Mouse (Mus musculus): ENCODE results near the gene Nup155. TPM values are rescaled to one million over a fixed set of nuclear protein-coding genes. Genes with fewer than 3 reads are reported as not detected.

Nup155 gene
- polyA plus RNA-seq, 1 experiment from 2014 or later = 21.9 TPM

DNA sequence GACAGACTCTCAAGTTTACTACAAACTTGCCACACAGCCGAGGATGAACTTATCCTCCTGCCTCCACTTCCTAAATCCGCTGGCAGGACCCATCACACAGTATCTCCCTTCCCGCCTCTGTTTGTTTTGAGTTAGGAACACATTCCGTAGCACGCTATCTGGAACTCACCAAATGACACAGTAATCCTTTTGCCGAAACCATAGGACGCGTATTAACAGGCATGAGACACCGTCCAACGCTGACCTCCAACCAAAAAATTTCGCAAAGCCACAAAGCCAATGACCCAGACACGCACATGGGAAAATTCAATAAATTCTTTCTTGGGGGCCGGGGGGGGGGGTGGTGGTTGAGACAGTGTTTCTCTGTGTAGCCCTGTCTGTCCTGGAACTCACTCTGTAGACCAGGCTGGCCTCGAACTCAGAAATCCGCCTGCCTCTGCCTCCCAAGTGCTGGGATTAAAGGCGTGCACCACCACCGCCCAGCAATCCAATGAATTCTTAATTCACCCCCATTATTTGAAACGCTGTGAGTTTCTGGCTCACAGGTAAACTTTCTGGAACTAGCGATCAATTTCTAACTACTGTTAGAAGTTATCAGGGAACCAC, 610 bp upstream of the Nup155 start:
- H3K4me3 ChIP-seq = peak overlapping the region; percentile 85
- H3K9me3 ChIP-seq (replicated peaks) = no peaks in the 10 kb centered on the region
- peak overlapping the region; percentile 85 for H3K9ac ChIP-seq
- H3K4me2 ChIP-seq = peak overlapping the region; percentile 80
- WGBS (ENCODE audit: insufficient replicate concordance) = 38% methylated on average over 19 of the region's 19 CpGs
- peaks cover 26% of the 10 kb centered on the region for H3K4me1 ChIP-seq
- peak; percentile 8; the same call in 1 of the 2 replicates for ATAC-seq
- H3K36me3 ChIP-seq = peaks cover 28% of the 10 kb centered on the region
- peak overlapping the region; percentile 84 for H3K27ac ChIP-seq
- no peaks in the 10 kb centered on the region for H3K27me3 ChIP-seq (replicated peaks)

DNA sequence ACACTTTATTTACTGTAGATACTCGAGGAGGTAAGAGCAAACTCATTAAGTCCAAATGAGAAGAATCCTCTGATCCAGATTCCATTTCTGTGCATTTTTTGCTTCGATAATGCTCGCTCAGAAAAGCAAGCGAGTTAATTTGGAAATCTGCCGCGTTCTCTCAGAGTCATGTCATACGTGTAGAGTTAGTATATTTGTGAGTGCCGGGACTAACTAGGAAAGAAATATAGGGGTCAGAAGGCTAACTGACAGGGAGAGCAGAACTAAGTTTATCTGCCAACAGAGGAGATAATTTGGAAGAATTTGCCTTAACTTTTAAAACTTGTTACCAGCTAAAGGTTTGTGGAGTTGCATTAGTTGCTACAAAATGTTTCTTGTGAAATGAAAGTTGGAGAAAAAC, 709 bp downstream of the Nup155 start:
- peak overlapping the region; percentile 85 for H3K9ac ChIP-seq
- ATAC-seq = no peak
- H3K36me3 ChIP-seq = peaks cover 39% of the 10 kb centered on the region
- peak overlapping the region; percentile 80 for H3K4me2 ChIP-seq
- H3K9me3 ChIP-seq (replicated peaks) = no peaks in the 10 kb centered on the region
- WGBS (ENCODE audit: insufficient replicate concordance) = 1% methylated on average over 8 of the region's 8 CpGs
- peaks cover 30% of the 10 kb centered on the region for H3K4me1 ChIP-seq
- peak overlapping the region; percentile 85 for H3K4me3 ChIP-seq
- H3K27me3 ChIP-seq (replicated peaks) = no peaks in the 10 kb centered on the region
- H3K27ac ChIP-seq = peak overlapping the region; percentile 84

DNA sequence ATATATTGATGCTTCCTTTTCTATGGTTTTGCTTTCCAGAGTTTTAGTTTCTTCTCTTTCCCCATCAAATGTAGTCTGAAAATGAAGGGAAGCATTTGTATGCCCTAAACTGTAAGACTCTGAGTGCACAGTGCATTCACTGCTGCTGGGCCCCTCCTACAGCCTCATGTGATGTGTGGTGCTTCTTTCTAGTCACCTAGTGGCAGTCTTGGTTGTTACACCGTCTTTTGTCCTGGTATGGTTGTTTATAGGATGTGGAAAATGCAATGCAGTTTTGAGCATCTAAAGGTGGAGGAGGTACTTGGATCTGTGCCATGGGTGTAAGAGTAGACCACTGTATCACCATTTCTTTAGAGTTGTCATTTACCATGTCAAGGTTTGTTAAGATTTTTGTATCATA, 20.2 kb downstream of the Nup155 start:
- Histone ChIP-seq H3K27ac (no peak overlapping the region), H3K4me1 (no peaks in the 10 kb centered on the region), H3K27me3 (replicated peaks) (no peaks in the 10 kb centered on the region), H3K9me3 (replicated peaks) (no peaks in the 10 kb centered on the region), H3K4me3 (no peak overlapping the region), H3K36me3 (peaks cover 95% of the 10 kb centered on the region), H3K4me2 (no peak overlapping the region), H3K9ac (no peak overlapping the region)
- WGBS (ENCODE audit: insufficient replicate concordance) = 60% methylated on average over 1 of the region's 1 CpGs
- no peak for ATAC-seq

DNA sequence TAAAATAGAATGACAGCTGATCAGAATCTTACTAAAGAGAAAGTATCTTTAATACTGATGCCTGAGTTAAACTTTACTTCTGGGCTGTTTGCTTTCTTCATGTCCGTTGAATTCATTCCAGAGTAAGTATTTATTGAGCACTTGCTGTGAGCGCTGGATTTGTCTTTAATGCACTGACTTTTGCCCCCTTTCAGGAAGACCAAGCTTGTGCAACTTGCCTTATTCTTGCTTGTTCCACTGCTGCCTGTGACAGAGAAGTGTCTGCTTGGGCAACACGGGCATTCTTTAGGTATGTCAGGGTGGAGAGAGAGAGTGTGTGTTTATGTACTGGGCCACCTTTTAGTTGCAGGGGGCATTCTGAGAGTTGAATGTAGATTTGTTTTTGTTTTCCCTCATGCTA, 22.2 kb downstream of the Nup155 start:
- Histone ChIP-seq H3K9ac (no peak overlapping the region), H3K36me3 (peaks cover 96% of the 10 kb centered on the region), H3K4me3 (no peak overlapping the region), H3K4me1 (no peaks in the 10 kb centered on the region), H3K27ac (no peak overlapping the region), H3K27me3 (replicated peaks) (no peaks in the 10 kb centered on the region), H3K4me2 (no peak overlapping the region), H3K9me3 (replicated peaks) (no peaks in the 10 kb centered on the region)
- WGBS (ENCODE audit: insufficient replicate concordance) = 92% methylated on average over 3 of the region's 3 CpGs
- no peak for ATAC-seq

DNA sequence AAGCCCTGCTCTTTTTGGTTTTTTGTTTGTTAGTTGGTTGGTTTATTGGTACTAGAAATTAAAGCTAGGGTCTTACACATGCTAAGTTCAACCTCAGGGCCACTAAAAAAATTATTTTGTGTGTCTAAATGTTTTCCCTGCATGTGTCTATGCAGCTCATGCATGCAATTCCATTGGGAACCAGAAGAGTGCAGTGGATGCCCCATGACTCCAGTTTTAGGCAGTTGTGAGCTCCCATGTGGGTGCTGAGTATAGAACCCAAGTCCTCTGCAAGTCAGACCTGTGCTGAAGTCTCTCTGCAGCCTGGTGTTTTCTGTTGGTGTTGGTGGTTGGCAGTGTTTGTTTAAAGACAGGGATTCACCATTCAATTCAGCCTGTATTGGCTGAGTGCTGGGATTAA, 22.7 kb downstream of the Nup155 start:
- no peak for ATAC-seq

DNA sequence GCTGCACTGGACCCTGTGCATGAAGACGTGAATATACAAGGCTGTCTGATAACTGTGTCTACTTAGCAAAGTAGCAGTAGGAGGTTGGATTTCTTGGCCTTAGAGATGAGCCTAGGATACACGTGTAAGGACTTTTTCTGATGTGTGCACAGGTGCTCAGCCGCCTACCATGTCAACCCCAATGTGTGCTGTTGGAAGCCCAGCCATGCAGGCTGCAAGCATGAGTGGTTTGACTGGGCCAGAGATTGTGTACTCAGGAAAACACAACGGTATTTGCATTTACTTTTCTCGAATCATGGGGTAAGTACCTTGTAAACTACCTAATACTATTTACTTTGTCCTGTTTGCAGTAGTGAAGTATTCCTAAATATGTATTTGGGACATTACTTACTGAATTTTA, 26.5 kb downstream of the Nup155 start:
- H3K4me3 ChIP-seq = no peak overlapping the region
- ATAC-seq = no peak
- H3K4me1 ChIP-seq = no peaks in the 10 kb centered on the region
- H3K27ac ChIP-seq = no peak overlapping the region
- 82% methylated on average over 5 of the region's 5 CpGs for WGBS (ENCODE audit: insufficient replicate concordance)
- no peaks in the 10 kb centered on the region for H3K27me3 ChIP-seq (replicated peaks)
- H3K9me3 ChIP-seq (replicated peaks) = no peaks in the 10 kb centered on the region
- H3K4me2 ChIP-seq = no peak overlapping the region
- peaks cover 98% of the 10 kb centered on the region for H3K36me3 ChIP-seq
- H3K9ac ChIP-seq = no peak overlapping the region

More for the DNA sequence above, 22.7 kb downstream of the Nup155 start:
- Histone ChIP-seq H3K9me3 (replicated peaks) (no peaks in the 10 kb centered on the region), H3K9ac (no peak overlapping the region), H3K4me3 (no peak overlapping the region), H3K27ac (no peak overlapping the region), H3K4me1 (no peaks in the 10 kb centered on the region), H3K27me3 (replicated peaks) (no peaks in the 10 kb centered on the region), H3K36me3 (peaks cover 96% of the 10 kb centered on the region), H3K4me2 (no peak overlapping the region)

DNA sequence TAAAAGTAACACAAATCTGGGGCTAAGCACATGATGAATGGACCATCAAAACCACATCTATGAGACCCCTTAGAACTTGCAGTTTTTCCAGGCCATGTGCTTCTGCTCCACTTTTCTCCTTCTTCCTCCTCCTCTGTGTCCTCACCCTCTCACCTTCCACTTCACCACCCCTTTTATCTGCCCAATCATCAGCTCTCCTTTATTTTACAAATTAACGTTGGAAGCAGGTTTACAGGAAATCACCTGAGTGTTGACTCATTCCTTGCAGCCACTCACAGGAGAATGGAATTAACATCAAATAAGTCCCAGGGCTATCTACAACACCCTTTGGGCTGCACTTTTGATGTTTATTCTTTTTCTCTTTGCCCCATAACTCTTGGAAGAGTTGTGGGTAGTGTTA, 52.8 kb downstream of the Nup155 start:
- peaks cover 58% of the 10 kb centered on the region for H3K36me3 ChIP-seq

DNA sequence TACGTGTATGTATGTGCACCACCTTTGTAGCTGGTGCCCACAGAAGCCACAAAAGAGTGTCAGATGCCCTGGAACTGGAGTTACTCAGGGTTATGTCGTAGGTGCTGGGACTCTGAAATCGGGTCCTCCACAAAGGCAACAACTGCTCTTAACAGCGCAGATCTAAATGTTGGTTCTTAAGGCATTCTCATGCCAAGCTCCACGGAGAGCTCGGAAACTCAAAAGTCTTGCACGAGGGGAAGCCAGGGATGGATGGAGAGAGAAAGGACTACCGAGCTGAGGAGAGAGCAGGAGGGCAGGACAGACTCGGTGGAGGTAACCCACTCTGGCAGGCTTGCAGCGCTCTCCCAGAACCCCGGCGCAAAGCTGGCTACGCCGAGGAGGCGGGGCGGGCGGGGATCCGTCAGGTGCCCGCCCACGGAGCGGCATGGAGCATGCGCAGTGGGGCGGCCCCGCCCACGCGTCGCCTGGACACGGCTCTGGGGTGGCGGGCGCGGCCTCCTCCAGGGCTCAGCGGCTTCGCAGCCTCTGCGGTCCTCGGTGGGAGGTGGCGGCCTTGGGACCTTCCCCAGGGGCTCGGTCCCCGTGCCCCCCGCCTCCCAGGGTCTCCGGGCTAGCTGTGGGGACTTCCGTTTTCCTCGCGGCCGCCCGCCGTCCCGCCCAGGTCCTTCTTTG, 59.7 kb downstream of the Nup155 start, which contains the start of gene Cplane1:
Gene Cplane1 (plus strand): TSS at position 516 of the 675 bp plus-strand sequence.
- peak within 1 kb of the TSS; percentile 88 for H3K9ac ChIP-seq
- peak within 1 kb of the TSS; percentile 100 for H3K4me2 ChIP-seq
- peaks cover 3% of the 10 kb centered on the region; the same call in 1 of the 2 replicates for H3K36me3 ChIP-seq
- no peaks in the 10 kb centered on the region for H3K27me3 ChIP-seq (replicated peaks)
- H3K9me3 ChIP-seq (replicated peaks) = no peaks in the 10 kb centered on the region
- under 1% methylated on average over 42 of the region's 47 CpGs for WGBS (ENCODE audit: insufficient replicate concordance)
- peak; percentile 99 for ATAC-seq
- H3K4me1 ChIP-seq = peaks cover 14% of the 10 kb centered on the region; the same call in 1 of the 2 replicates
- peak within 1 kb of the TSS; percentile 58 for H3K27ac ChIP-seq
- H3K4me3 ChIP-seq = peak within 1 kb of the TSS; percentile 86

More for the DNA sequence above, 52.8 kb downstream of the Nup155 start:
- ATAC-seq = no peak
- Histone ChIP-seq H3K9ac (no peak overlapping the region), H3K4me2 (no peak overlapping the region), H3K9me3 (replicated peaks) (no peaks in the 10 kb centered on the region), H3K4me1 (no peaks in the 10 kb centered on the region), H3K4me3 (no peak overlapping the region), H3K27me3 (replicated peaks) (no peaks in the 10 kb centered on the region), H3K27ac (no peak overlapping the region)
- 55% methylated on average over 1 of the region's 1 CpGs for WGBS (ENCODE audit: insufficient replicate concordance)

DNA sequence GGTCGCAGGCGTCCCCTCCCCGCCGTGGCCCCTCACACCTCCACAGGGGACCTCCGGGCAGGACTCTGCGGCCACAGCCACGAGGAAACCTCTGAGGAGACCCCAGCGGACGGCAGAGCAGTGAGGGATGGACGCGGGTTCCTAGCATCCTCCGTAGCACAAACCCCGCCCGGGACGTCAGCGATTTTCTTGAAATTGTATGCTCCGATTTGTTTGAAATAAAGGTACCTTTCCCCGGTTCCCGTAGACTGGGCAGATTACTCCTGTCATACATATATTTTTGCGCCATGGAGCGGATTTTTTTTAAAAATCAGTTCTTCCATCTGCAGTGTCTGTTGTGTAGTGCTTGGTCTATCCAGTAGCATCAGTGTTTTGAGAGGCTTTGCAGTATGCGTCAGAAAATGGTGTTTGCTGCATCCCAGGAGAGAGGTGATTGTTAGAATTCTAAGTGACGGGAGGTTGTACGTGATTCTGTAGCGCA, 60.2 kb downstream of the Nup155 start:
- ATAC-seq = peak; percentile 61
- H3K27ac ChIP-seq = peak overlapping the region; percentile 58
- peak overlapping the region; percentile 88 for H3K9ac ChIP-seq
- H3K36me3 ChIP-seq = peaks cover 3% of the 10 kb centered on the region; the same call in 1 of the 2 replicates
- H3K4me2 ChIP-seq = peak overlapping the region; percentile 100
- H3K4me3 ChIP-seq = peak overlapping the region; percentile 86
- H3K4me1 ChIP-seq = peaks cover 14% of the 10 kb centered on the region; the same call in 1 of the 2 replicates
- H3K27me3 ChIP-seq (replicated peaks) = no peaks in the 10 kb centered on the region
- WGBS (ENCODE audit: insufficient replicate concordance) = 2% methylated on average over 25 of the region's 25 CpGs
- no peaks in the 10 kb centered on the region for H3K9me3 ChIP-seq (replicated peaks)

DNA sequence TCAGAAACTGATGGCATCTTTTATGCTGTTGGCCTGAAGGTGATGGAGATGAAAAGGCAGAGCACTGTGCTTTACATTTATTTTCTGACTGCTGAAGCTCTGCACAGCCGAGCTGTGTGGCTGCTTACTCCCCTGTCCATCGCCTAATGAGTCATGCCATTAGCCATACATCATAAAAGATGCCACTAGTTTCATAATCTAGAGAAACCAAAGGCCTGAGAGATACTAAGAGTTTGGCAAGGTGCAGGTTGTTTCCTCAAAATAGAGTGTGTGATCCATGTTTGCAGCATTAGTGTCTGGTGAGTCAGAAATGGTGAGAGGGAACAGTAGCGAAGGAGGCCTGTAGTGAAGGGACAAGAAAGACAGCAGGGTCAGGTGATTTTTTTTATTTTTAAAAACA, 80.5 kb downstream of the Nup155 start:
- no peak overlapping the region for H3K4me3 ChIP-seq
- H3K4me2 ChIP-seq = no peak overlapping the region
- WGBS (ENCODE audit: insufficient replicate concordance) = 76% methylated on average over 3 of the region's 3 CpGs
- H3K36me3 ChIP-seq = peaks cover 3% of the 10 kb centered on the region
- H3K27me3 ChIP-seq (replicated peaks) = no peaks in the 10 kb centered on the region
- 0 out of 2 replicates have a peak, but pooled peaks cover 3% of the 10 kb centered on the region for H3K4me1 ChIP-seq
- ATAC-seq = no peak
- H3K9ac ChIP-seq = no peak overlapping the region
- H3K9me3 ChIP-seq (replicated peaks) = no peaks in the 10 kb centered on the region
- H3K27ac ChIP-seq = no peak overlapping the region

DNA sequence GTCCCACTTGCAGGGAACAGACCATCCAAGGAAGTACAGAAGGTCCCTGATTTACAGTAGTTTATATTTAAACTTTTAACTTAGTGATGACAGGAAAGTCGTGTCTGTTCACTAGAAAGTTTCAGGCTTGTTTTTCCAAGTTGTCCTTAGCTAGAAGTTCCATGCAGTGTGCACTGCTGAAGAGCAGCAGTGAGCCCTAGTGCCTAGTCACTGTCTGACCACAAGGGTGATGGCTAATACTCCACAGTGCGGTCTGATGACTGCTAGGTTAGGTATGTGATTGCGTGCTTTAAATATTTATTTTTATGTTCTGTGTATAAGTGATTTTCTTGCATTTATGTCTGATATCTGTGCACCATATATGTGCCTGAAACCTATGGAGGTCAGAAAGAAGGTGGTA, 81.4 kb downstream of the Nup155 start:
- H3K4me2 ChIP-seq = no peak overlapping the region
- 0 out of 2 replicates have a peak, but pooled peaks cover 3% of the 10 kb centered on the region for H3K4me1 ChIP-seq
- H3K27ac ChIP-seq = no peak overlapping the region
- ATAC-seq = no peak
- H3K4me3 ChIP-seq = no peak overlapping the region
- no peaks in the 10 kb centered on the region for H3K27me3 ChIP-seq (replicated peaks)
- no peak overlapping the region for H3K9ac ChIP-seq
- no peaks in the 10 kb centered on the region for H3K9me3 ChIP-seq (replicated peaks)
- WGBS (ENCODE audit: insufficient replicate concordance) = 74% methylated on average over 3 of the region's 3 CpGs
- peaks cover 3% of the 10 kb centered on the region for H3K36me3 ChIP-seq

DNA sequence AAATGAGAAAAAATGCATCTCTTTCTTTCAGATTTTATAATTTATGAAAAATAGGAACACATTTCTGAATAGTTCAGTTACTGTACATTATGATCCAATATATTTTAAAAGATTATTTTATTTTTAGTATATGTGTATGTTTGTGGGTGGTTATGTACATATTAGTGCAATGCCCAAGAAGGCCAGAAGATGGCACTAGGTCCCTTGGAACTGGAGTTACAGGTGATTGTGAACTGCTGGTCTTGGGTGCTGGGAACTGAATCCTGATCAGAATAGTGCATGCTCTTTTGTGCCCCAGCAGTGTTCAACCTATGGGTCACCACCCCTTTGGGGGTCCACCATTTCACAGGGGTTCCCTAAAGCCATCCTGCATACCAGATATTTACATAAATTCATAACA, 91.2 kb downstream of the Nup155 start:
- peaks cover 31% of the 10 kb centered on the region for H3K36me3 ChIP-seq
- ATAC-seq = no peak
- no peak overlapping the region for H3K4me3 ChIP-seq

More for the DNA sequence above, 91.2 kb downstream of the Nup155 start:
- H3K4me1 ChIP-seq = no peaks in the 10 kb centered on the region
- H3K4me2 ChIP-seq = no peak overlapping the region
- H3K27ac ChIP-seq = no peak overlapping the region
- H3K27me3 ChIP-seq (replicated peaks) = no peaks in the 10 kb centered on the region
- no peaks in the 10 kb centered on the region; the same call in 1 of the 2 replicates for H3K9me3 ChIP-seq (replicated peaks)
- no peak overlapping the region for H3K9ac ChIP-seq

All from liver, embryonic 12.5 days (tissue).